Mouse (Mus musculus): Measurements from ENCODE around the gene Zscan4-ps1. TPM values are rescaled to one million over a fixed set of nuclear protein-coding genes. Genes with fewer than 3 reads are reported as not detected.
"Not testable (repeated sequence)": the region's sequence is repeated elsewhere in the genome, so short reads cannot be mapped to it uniquely, and the experiment has no call there.

Zscan4-ps1 gene
- polyA plus RNA-seq (2015; fragmentation: Nextera tagmentation; extraction: Ambion mirVana) = not detected in 2 replicates

DNA sequence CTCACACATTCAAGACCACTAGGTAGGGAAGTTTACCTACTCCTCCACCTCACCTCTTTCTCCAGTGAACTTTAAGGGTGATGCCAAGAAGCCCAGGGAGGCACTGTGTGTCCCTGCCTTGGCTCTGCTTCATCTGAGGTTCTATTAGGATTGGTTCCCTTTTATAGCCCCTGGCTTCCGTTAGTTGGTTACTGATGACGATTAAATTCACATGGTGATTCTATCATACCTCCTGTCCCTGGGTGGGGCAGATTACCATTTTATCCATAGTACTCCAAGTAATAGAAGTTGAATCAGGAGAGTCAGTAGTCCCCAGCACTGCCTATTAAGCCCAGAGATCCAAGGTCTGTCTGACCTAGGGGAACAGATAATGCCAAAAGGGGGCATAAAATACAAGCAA, at the start of gene Zscan4-ps1:
Gene Zscan4-ps1 (minus strand): TSS at position 101 of the 400 bp plus-strand sequence.
- H3K9me3 ChIP-seq = peaks cover 16% of the 10 kb centered on the region; the same call in 1 of the 2 replicates
- WGBS = 87% methylated on average over 2 of the region's 2 CpGs
- H3K9ac ChIP-seq; H3K4me3 ChIP-seq; H3K4me1 ChIP-seq (replicated peaks); H3K4me2 ChIP-seq; H3K27ac ChIP-seq; H3K36me3 ChIP-seq; H3K27me3 ChIP-seq; ATAC-seq (ENCODE audit: low FRiP score): not testable (repeated sequence)

Other genes starting within 250 kb of the Zscan4-ps1 start
- not detected in 2 replicates for gene Zscan4b, start 164.6 kb downstream of the Zscan4-ps1 start, polyA plus RNA-seq (2015; fragmentation: Nextera tagmentation; extraction: Ambion mirVana)
- gene Zscan4c, start 63.9 kb downstream of the Zscan4-ps1 start, polyA plus RNA-seq (2015; fragmentation: Nextera tagmentation; extraction: Ambion mirVana) = not detected in 2 replicates
- not detected in 2 replicates for gene Zscan4d, start 96.5 kb upstream of the Zscan4-ps1 start, polyA plus RNA-seq (2015; fragmentation: Nextera tagmentation; extraction: Ambion mirVana)
- gene Zscan4e, start 241.0 kb upstream of the Zscan4-ps1 start, polyA plus RNA-seq (2015; fragmentation: Nextera tagmentation; extraction: Ambion mirVana) = not detected in 2 replicates